22 mouse cellular contexts compared by ENCODE assay signal in genomic region chr2:167125781-167126180, GRCm38 (mm10).
DNase-seq lines count a peak whose midpoint lies in the region; ATAC-seq and TF ChIP-seq lines count a peak whose summit lies in the region.
"Had no signal": no experiment of that assay in that cellular context is flagged by ENCODE, and none has a peak within 500 bp of the region (broad histone marks: within the 10 kb centered on the region; RNA-seq: fewer than 3 reads in every experiment).

No protein-coding gene starts in this region.

- no peak for DNase-seq in hindbrain, postnatal 0 days (ENCODE audit: low spot score)
- peak; percentile 17 for DNase-seq in midbrain, embryonic 14.5 days
- peak; percentile 30 for DNase-seq in ZHBTc4 (ENCODE audit: low read depth, low spot score)
- no peak for DNase-seq in thymus, postnatal 10 days (ENCODE audit: low spot score in 2 of 2)
- DNase-seq in kidney, adult 8-10 months = no peak
- DNase-seq: adrenal gland, postnatal 14 days; cerebellum, adult 2 months; cerebellum, postnatal 10 days; embryo, embryonic 11 days; gastrocnemius, postnatal 25 days had no signal

- H3K9ac ChIP-seq in hindbrain, embryonic 13.5 days = no peak overlapping the region
- no peak overlapping the region for H3K9ac ChIP-seq in hindbrain, postnatal 0 days (replicated peaks; ENCODE audit: low read length)
- H3K9ac ChIP-seq in midbrain, embryonic 14.5 days (replicated peaks; ENCODE audit: low read length) = no peak overlapping the region
- no peak overlapping the region for H3K9ac ChIP-seq in midbrain, embryonic 15.5 days
- H3K9ac ChIP-seq: embryonic facial prominence, embryonic 15.5 days; heart, embryonic 12.5 days; hindbrain, embryonic 15.5 days had no signal

- no peaks in the 10 kb centered on the region for H3K27me3 ChIP-seq in hindbrain, embryonic 13.5 days
- no peaks in the 10 kb centered on the region for H3K27me3 ChIP-seq in hindbrain, postnatal 0 days (ENCODE audit: insufficient read depth, low read length)
- H3K27me3 ChIP-seq in midbrain, embryonic 14.5 days (ENCODE audit: control insufficient read depth, insufficient read depth, low read length) = no peaks in the 10 kb centered on the region
- no peaks in the 10 kb centered on the region for H3K27me3 ChIP-seq in midbrain, embryonic 15.5 days (replicated peaks)
- H3K27me3 ChIP-seq: embryonic facial prominence, embryonic 15.5 days; hindbrain, embryonic 15.5 days had no signal

- H3K9me3 ChIP-seq in hindbrain, embryonic 13.5 days = no peaks in the 10 kb centered on the region
- no peaks in the 10 kb centered on the region for H3K9me3 ChIP-seq in hindbrain, postnatal 0 days (ENCODE audit: low read length)
- no peaks in the 10 kb centered on the region for H3K9me3 ChIP-seq in midbrain, embryonic 14.5 days (ENCODE audit: control insufficient read depth, low read length)
- H3K9me3 ChIP-seq in midbrain, embryonic 15.5 days = no peaks in the 10 kb centered on the region
- H3K9me3 ChIP-seq: embryonic facial prominence, embryonic 15.5 days; forebrain, embryonic 10.5 days; hindbrain, embryonic 10.5 days; hindbrain, embryonic 15.5 days had no signal

- 59% methylated on average over 4 of the region's 4 CpGs for whole genome bisulfite sequencing in hindbrain, embryonic 13.5 days
- 43% methylated on average over 4 of the region's 4 CpGs for WGBS in hindbrain, postnatal 0 days
- WGBS in midbrain, embryonic 14.5 days = 58% methylated on average over 4 of the region's 4 CpGs
- 46% methylated on average over 4 of the region's 4 CpGs for WGBS in midbrain, embryonic 15.5 days
- WGBS in olfactory bulb, adult 2 months = 45% methylated on average over 4 of the region's 4 CpGs

- H3K4me2 ChIP-seq in hindbrain, embryonic 13.5 days = no peak overlapping the region
- no peak overlapping the region for H3K4me2 ChIP-seq in hindbrain, postnatal 0 days (ENCODE audit: low read depth, low read length)
- no peak overlapping the region for H3K4me2 ChIP-seq in midbrain, embryonic 14.5 days (ENCODE audit: low read length)
- no peak overlapping the region for H3K4me2 ChIP-seq in midbrain, embryonic 15.5 days
- H3K4me2 ChIP-seq: embryonic facial prominence, embryonic 15.5 days; heart, embryonic 12.5 days; hindbrain, embryonic 15.5 days had no signal

- TF ChIP-seq CTCF in hindbrain, postnatal 0 days (IDR thresholded peaks at IDR 0.05; ENCODE audit: low read depth) = no peak
- no peak for TF ChIP-seq CTCF in olfactory bulb, adult 2 months (IDR thresholded peaks at IDR 0.05; ENCODE audit: insufficient read depth, low read depth, low read length)

- no peak overlapping the region for H3K4me3 ChIP-seq in hindbrain, embryonic 13.5 days
- H3K4me3 ChIP-seq in hindbrain, postnatal 0 days (ENCODE audit: low read length) = no peak overlapping the region
- H3K4me3 ChIP-seq in midbrain, embryonic 14.5 days (replicated peaks; ENCODE audit: low read depth, low read length) = no peak overlapping the region
- H3K4me3 ChIP-seq in midbrain, embryonic 15.5 days = no peak overlapping the region
- no peak overlapping the region for H3K4me3 ChIP-seq in olfactory bulb, adult 2 months (ENCODE audit: insufficient read depth, low read depth, low read length)
- H3K4me3 ChIP-seq: embryonic facial prominence, embryonic 15.5 days; erythroblast, embryonic 14.5 days; forebrain, embryonic 10.5 days; heart, embryonic 12.5 days; hindbrain, embryonic 10.5 days; hindbrain, embryonic 15.5 days had no signal

- H3K27ac ChIP-seq in hindbrain, embryonic 13.5 days = peak overlapping the region; percentile 48
- H3K27ac ChIP-seq in hindbrain, postnatal 0 days = no peak overlapping the region
- no peak overlapping the region for H3K27ac ChIP-seq in midbrain, embryonic 14.5 days (replicated peaks; ENCODE audit: low read depth, low read length)
- H3K27ac ChIP-seq in midbrain, embryonic 15.5 days = no peak overlapping the region
- peak overlapping the region; percentile 80; the same call in 1 of the 2 replicates for H3K27ac ChIP-seq in olfactory bulb, adult 2 months (ENCODE audit: insufficient read depth, low read depth, low read length)
- H3K27ac ChIP-seq: embryonic facial prominence, embryonic 15.5 days; forebrain, embryonic 10.5 days; hindbrain, embryonic 10.5 days; hindbrain, embryonic 15.5 days had no signal

- TF ChIP-seq POLR2A in olfactory bulb, adult 2 months (IDR thresholded peaks at IDR 0.05; ENCODE audit: insufficient read depth, low read depth, low read length) = no peak

- no peaks in the 10 kb centered on the region for H3K36me3 ChIP-seq in hindbrain, embryonic 13.5 days
- H3K36me3 ChIP-seq in hindbrain, postnatal 0 days (ENCODE audit: insufficient read depth, low read length) = no peaks in the 10 kb centered on the region
- no peaks in the 10 kb centered on the region for H3K36me3 ChIP-seq in midbrain, embryonic 14.5 days (ENCODE audit: control insufficient read depth, insufficient read depth, low read length)
- H3K36me3 ChIP-seq in midbrain, embryonic 15.5 days (replicated peaks) = no peaks in the 10 kb centered on the region
- H3K36me3 ChIP-seq: embryonic facial prominence, embryonic 15.5 days; forebrain, embryonic 10.5 days; heart, embryonic 12.5 days; hindbrain, embryonic 10.5 days; hindbrain, embryonic 15.5 days had no signal

- H3K4me1 ChIP-seq in hindbrain, embryonic 13.5 days (replicated peaks) = peaks cover 68% of the 10 kb centered on the region
- peaks cover 15% of the 10 kb centered on the region for H3K4me1 ChIP-seq in hindbrain, postnatal 0 days (ENCODE audit: insufficient read depth, low read length)
- peaks cover 28% of the 10 kb centered on the region for H3K4me1 ChIP-seq in midbrain, embryonic 14.5 days (ENCODE audit: control insufficient read depth, insufficient read depth, low read length)
- peaks cover 33% of the 10 kb centered on the region for H3K4me1 ChIP-seq in midbrain, embryonic 15.5 days
- peaks cover 79% of the 10 kb centered on the region for H3K4me1 ChIP-seq in olfactory bulb, adult 2 months (ENCODE audit: control insufficient read depth, insufficient read depth, low read length)

- no peak for ATAC-seq in hindbrain, embryonic 13.5 days (ENCODE audit: low FRiP score)
- ATAC-seq in hindbrain, postnatal 0 days = no peak
- ATAC-seq in midbrain, embryonic 14.5 days (ENCODE audit: low FRiP score, low TSS enrichment) = no peak
- no peak for ATAC-seq in midbrain, embryonic 15.5 days (replicated peaks)
- ATAC-seq: forebrain, embryonic 16.5 days; inflammation-experienced regulatory T-cells, adult 6 months; intestine, postnatal 0 days had no signal

Comparison
In these comparisons a context has a peak if more than half of its experiments do, and no peak if none do; other contexts are left out.
1. H3K27ac ChIP-seq: peak in hindbrain, embryonic 13.5 days (single experiment) and olfactory bulb, adult 2 months (single experiment); none in hindbrain, postnatal 0 days (single experiment), midbrain, embryonic 14.5 days (single experiment) and midbrain, embryonic 15.5 days (single experiment).
2. DNase-seq: peak in midbrain, embryonic 14.5 days (single experiment) and ZHBTc4 (single experiment); none in hindbrain, postnatal 0 days (single experiment), thymus, postnatal 10 days (0 of 2) and kidney, adult 8-10 months (0 of 2).